Mouse (Mus musculus): ENCODE measurements around the gene Cwh43.
A peak's percentile ranks its signal among the peaks of the same experiment; 100 is the strongest.
"Not testable (repeated sequence)": the region's sequence is repeated elsewhere in the genome, so short reads cannot be mapped to it uniquely, and the experiment has no call there.

Cwh43 gene

DNA sequence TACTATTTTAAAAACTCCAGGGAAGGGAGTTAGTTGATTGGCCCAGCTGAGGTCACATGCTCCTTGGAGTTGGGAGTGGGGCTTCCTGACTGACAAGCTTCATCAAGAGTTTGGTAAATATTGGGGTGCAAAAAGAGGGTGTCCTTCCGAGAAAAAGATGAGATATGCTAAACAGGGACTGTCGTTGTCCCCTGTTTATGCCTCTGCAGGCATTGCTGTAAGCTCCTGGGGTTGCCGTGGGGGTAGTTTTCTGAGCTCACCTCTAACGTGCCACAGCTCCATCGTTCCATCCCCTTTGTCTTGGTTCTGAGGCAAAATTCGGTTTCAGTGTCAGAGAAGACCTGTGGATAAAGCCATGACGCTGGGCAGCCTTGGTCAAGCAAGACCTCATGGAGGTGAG lies 74.8 kb downstream of the Cwh43 start, which contains the start of gene Dcun1d4:
Gene Dcun1d4 (plus strand): TSS at position 301 of the 400 bp plus-strand sequence.
- DNase-seq (ENCODE audit: low read depth): no peak

DNA sequence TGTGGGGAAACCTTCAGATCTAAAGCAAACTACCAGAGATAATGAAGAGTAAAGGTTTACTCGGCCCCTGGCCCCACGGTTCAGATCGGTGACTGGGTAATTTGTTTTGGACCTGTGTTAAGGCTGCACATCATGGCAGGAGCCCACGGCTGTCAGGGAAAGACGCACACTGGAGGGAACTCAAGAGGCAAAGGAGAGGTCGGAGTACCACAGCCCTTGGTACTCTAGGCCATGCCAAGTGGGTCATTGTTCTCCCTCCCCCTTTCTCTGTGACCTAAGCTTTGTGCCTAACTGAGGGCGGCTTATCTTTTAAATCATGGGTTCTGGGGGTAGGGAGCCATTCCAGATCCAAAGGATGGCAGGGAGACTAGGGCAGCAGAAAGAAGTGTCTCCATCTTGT lies 75.5 kb downstream of the Cwh43 start:
- no peak for DNase-seq (ENCODE audit: low read depth)

DNA sequence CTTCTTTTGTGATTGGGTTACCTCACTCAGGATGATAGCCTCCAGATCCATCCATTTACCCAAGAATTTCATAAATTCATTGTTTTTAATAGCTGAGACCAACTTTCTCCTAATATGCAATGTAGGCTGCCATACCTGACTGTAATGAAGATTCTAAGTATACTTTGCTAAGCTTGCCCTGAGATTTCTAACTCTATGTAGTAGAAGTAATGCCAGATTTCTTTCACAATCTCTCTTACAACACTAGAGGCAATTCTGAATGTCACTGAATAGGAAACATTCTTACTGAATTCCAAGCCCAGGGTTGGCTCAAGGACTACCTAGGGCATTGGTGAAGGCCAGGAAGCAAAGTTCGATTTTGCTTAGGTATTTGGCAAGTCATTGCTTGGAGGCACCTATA lies 76.5 kb downstream of the Cwh43 start:
- not testable (repeated sequence) for DNase-seq (ENCODE audit: low read depth)

DNA sequence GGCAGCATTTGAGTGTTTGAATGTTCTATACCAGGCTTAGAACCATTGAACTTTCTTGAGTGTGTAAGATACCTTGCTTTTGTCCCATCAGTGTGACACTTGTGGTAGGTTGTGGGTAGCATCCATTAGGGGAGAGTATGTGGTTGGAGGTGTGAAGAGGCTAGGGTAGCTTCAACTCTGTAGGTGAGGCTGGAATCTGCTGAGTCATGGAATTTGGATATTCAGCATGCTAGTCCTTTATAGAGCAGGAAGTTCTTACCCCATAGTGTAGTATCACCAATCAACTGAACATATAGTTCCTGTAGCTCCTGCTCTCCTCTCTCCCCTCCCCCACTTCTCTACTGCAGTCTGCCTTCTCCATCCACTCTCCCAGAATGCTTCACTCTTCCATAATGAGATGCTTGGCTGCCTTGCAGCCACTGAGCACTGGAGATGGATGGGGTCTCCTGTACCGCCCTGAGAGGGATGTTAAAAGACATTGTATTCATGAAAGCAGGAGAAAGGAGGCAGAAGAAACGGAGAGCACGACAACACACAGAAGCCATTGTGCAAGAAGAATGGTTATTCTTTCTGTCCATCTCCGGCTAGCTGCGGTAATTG lies 78.2 kb downstream of the Cwh43 start:
- no peak for DNase-seq (ENCODE audit: low read depth)

DNA sequence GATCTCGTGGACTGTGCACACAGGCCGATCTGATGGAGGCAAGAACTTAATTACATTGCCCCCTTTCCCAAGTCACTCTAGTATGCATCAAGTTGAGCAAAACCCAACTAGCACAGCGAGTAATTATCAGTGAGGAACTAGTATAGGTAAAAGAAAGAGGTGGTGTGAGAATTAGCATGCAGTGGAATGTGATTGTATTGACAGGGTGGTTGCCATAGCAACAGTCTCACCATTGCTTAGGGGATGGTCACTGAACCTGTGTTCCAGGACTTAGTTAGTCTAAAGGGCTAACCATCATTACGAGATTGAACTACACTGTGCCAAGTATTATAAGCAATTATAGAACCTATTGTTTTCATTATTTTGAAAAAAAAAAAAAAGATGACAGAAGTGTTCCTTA lies 80.6 kb downstream of the Cwh43 start:
- DNase-seq (ENCODE audit: low read depth): no peak

DNA sequence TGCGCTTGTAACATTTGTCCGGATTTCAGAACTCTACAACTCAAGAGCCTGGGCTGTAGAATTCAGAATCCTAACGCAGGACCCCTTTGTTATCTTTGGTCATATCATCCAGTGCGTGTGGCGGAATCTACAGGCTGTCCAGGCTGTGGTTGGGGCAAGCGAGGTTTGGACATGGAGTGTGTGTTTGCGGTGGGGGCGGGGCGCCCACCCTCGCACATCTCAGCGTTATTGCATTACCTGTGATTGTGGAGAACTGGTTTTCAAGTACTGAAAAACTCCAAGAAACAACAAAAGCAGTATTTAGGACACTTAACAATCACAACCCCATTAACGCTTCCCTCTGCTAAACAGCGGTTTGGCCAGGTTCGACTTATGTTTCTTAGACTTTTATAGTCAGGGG lies 84.0 kb downstream of the Cwh43 start:
- no peak for DNase-seq (ENCODE audit: low read depth)

DNA sequence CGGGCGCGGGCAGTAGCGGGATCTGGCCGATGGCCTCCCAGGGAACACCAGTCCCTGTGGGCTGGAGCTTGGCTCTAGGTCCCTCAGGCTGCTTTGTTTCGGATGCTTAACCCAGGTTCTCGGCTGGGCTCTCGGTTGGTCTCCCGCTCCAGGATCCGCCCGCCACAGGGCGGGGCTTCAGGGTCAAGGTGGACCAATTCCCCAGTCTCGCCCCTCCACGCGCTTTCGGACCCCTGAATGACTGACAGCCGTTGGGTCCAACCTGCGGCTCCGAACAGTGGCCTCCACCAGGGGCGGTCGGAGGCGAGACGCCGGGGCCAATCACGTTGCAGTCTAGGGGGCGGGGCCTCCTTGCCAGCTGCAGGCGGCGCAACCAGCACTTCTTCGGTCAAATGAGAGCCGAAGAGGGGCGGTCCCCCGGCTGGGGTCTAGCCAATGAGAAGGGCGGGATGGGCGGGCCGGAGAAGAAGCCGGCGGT lies 84.8 kb downstream of the Cwh43 start:
- DNase-seq (ENCODE audit: low read depth): peak; percentile 96

DNA sequence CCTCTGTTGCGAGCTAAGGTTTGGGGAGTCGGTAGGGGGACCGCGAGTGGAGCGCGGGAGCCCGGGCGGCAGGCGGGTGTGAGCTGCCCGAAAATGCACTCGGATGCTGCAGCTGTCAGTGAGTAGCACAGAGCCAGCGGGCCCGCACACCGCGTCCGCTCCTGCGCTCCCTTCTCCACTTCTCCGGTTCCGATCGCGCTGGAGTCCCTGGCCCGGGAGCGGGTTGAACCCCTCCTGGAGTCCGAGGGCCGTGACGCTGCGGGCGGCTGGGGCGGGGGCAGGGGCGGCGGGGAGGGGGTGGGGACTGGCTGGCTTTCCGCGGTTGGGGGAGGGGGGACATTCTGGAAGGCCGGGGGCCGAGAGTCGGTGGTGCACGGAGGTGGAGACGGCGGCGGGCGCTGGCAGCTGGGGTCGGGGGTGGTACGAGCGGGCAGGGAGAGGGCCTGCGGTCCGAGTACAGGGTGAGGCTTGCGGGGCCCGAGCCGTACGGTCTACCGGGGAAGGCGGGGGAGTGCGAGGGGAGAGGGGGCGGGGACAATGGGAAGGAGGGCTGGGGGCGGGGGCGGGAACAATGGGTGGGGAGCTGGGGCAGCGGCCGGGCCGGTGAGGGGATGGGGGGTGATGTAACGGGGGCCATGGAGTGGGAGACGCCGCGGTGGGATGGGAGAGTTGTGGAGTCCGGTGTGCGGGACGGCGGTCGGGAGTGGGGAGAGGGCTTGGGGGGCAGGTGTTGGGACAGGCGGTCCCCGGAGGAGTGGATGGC lies 85.4 kb downstream of the Cwh43 start:
- DNase-seq (ENCODE audit: low read depth): no peak

DNA sequence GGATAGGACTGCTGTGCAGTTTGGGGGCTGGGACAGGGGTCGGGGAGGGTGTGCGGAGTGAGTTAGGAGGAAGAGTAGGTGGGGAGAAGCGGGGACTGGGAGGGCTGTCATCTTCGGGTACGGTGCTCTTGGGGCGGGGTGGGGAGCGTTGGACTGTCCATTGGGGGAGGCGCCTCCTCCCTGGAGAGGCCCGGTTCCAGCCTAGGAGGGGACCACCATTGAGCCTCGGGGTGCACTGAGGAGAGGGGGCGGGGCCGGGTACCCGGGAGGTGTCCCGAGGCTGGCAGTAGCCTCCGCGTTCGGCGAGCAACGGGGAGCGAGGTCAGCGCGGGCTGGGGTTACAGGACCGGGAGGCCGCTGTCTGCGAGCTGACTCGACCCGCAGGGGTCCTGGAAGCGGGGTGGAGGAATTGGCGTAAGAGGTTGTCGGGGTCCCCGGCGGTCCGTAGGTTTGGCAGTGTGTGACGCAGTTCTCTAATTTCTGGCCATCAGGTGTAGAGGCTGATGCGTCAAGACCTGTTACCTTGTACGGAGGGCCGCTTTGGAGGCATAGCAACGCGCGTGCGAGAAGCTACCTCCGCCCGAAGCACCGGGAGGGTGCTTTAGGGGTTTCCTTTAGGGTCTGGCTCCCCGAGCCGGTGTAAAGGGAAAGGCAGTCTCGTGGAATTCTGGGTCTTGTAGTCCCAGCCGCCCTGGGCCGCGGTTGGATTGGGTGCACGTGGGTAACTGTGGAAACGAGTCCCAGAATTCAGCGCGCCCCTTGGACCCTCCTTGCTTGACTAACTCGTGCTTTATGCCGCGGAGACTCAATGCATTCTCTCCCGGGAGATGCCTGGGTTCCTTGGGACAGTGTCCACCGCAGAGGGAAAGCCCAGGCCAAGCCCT lies 86.2 kb downstream of the Cwh43 start:
- peak; percentile 91 for DNase-seq (ENCODE audit: low read depth)

DNA sequence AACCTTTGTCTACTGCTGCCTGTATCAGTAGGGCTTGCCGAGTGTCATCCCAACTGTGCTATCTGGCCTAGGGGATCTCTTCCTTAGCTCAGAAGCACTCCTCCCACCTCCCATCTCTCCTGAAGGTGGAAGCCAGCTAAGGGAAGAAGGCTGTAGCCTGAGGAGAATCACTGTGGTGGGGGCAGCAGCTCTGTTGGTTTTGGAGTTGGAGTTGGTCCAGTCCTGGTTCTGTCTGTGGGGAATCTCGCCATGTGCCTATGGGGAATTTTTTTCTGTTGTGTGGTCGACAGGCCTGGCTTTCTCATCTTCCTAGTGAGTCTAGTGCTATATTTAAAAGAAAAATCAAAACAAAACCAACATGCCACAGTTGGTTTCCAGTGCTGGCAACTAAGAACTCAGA lies 91.5 kb downstream of the Cwh43 start:
- no peak for DNase-seq (ENCODE audit: low read depth)

DNA sequence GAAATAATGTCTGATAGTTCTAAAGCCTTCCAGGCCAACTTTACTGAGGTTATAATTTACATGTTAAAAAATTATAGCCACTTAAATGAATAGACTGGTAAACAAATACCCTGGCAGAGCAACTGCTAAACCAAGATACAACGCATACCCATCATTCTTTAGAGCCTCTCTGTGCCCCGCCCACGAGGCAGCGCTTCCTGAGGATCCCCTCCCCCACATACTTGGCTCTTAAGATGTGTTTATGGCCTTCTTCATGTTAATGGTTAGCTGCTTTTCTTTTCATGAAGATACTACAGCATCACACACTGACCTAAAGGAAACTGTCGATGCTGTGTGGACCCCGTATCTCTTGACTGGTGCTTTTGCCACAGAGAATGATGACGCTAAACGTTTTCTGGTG lies 92.7 kb downstream of the Cwh43 start:
- DNase-seq (ENCODE audit: low read depth): no peak

DNA sequence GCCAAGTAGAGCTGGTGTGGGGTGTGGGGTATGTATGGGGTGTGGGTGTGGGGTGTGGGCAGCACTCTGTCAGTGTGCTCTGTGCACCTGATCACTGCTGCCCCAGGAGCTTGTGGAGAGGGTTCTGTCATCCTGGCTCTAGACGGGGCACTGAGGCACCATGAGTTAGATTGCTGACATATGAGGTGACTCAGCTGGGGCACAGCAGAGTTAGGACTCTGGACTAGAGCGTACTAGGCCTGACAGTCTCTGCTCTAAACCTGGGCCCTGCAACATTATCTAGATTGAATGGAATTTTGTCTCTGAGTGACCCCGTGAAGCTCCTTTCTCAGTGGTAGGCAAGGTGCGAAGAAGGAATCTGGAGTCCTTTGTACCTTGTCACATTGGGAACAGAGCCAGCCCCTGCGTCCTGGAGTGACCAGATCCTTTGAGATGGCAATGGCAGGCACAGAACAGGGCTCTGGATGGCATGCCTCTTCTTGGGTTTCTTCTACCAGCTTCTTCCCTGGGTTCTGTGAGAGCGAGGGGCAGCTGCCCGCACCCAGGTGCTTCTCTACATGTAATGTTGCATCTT lies 95.1 kb downstream of the Cwh43 start:
- no peak for DNase-seq (ENCODE audit: low read depth)

DNA sequence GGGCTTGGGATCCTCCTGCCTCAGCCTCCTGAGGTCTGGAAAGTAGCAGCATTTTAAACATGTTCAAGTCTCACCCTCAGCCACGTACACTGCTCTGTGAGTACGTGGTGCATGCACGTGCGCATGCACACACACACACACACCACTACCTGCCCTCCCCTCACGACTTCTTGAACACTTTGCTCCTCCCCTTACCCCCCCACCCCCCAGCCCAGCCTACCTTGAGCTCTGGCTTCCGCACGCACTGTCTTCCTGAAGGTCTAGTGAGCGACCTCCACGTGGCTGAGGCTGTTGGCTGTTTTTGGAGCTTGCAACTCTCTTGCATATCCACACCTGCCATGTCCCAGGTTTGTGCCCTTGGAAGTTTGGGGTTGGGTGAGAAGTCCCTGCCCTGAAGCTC lies 96.5 kb downstream of the Cwh43 start:
- DNase-seq (ENCODE audit: low read depth): no peak
